Mouse (Mus musculus): ENCODE data around the gene 5330417H12Rik.

The 5330417H12Rik gene

GRCm38 (mm10) chr7:107625061-107625460 lies at the start of gene 5330417H12Rik:
Gene 5330417H12Rik, minus strand, starts transcription at chr7:107625161.
- no peak for DNase-seq

GRCm38 (mm10) chr7:107668514-107668913 lies 43.6 kb upstream of the 5330417H12Rik start:
- no peak for DNase-seq

GRCm38 (mm10) chr7:107666262-107666902 lies 41.4 kb upstream of the 5330417H12Rik start:
- no peak for DNase-seq

GRCm38 (mm10) chr7:107665586-107666261 lies 40.8 kb upstream of the 5330417H12Rik start:
- DNase-seq = no peak

GRCm38 (mm10) chr7:107665221-107665585 lies 40.2 kb upstream of the 5330417H12Rik start:
- DNase-seq = no peak

GRCm38 (mm10) chr7:107664063-107665056 lies 39.4 kb upstream of the 5330417H12Rik start:
- DNase-seq = no peak

GRCm38 (mm10) chr7:107663621-107664020 lies 38.7 kb upstream of the 5330417H12Rik start:
- no peak for DNase-seq

- DNase-seq = no peak
These were observed 36.9 kb upstream of the 5330417H12Rik start for GRCm38 (mm10) chr7:107661843-107662281.

GRCm38 (mm10) chr7:107661189-107661842 lies 36.4 kb upstream of the 5330417H12Rik start:
- DNase-seq = peak; percentile 45 to 60

- DNase-seq = no peak
These were observed 34.4 kb upstream of the 5330417H12Rik start for GRCm38 (mm10) chr7:107659186-107659918.

GRCm38 (mm10) chr7:107656451-107656850 lies 31.5 kb upstream of the 5330417H12Rik start:
- DNase-seq = no peak

- no peak for DNase-seq
These were observed 26.9 kb upstream of the 5330417H12Rik start for GRCm38 (mm10) chr7:107651821-107652220.

GRCm38 (mm10) chr7:107649990-107650389 lies 25.0 kb upstream of the 5330417H12Rik start:
- no peak for DNase-seq

GRCm38 (mm10) chr7:107648937-107649688 lies 24.2 kb upstream of the 5330417H12Rik start:
- no peak for DNase-seq

GRCm38 (mm10) chr7:107644987-107645386 lies 20.0 kb upstream of the 5330417H12Rik start:
- DNase-seq = no peak

GRCm38 (mm10) chr7:107642586-107643275 lies 17.8 kb upstream of the 5330417H12Rik start:
- DNase-seq = no peak

GRCm38 (mm10) chr7:107638026-107638425 lies 13.1 kb upstream of the 5330417H12Rik start:
- DNase-seq = no peak

- no peak for DNase-seq
These were observed 12.4 kb upstream of the 5330417H12Rik start for GRCm38 (mm10) chr7:107637398-107637797.

GRCm38 (mm10) chr7:107633201-107633600 lies 8.2 kb upstream of the 5330417H12Rik start:
- no peak for DNase-seq

GRCm38 (mm10) chr7:107628383-107628782 lies 3.4 kb upstream of the 5330417H12Rik start:
- DNase-seq = no peak

Data from cerebellum, postnatal 36 days (tissue).